Mouse (Mus musculus): ENCODE results near the gene Gm11596.
"Not testable (repeated sequence)": the region's sequence is repeated elsewhere in the genome, so short reads cannot be mapped to it uniquely, and the experiment has no call there.

DNA sequence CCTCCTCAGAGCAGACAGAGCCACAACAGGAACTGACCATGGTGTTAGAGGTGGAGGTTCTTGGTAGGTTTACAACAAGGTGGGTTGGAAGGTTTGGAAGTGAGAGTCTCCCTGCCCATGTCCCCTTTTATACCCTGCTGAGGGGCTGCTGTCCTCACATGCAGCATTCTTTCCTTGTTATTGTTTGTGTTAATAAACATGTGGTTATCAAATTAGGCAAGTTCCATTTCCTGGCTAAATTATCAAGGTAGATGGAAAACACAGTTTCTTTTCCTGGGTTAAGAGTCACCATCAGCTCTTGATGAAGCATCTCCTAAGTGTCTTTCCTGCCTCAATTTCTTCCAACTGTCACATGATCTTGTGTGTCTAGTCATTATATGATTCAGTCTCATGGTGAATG is 20.5 kb downstream of the Gm11596 start, which contains the start of gene Gm11595:
- not testable (repeated sequence) for TF ChIP-seq POLR2A (IDR thresholded peaks at IDR 0.05; ENCODE audit: control insufficient read depth, extremely low read depth, insufficient read depth, low read length, poor library complexity); CTCF (IDR thresholded peaks at IDR 0.05; ENCODE audit: borderline replicate concordance, control insufficient read depth, extremely low read depth, insufficient read depth, low read length, poor library complexity)

All from thymus, adult 2 months (tissue).